Mouse (Mus musculus): ENCODE measurements at regions not wholly inside any gene's neighbourhood (a gene's known extent, or its start where the extent isn't known, plus 50 kb on each side); places are given as distances from the start of the nearest gene placed in this dataset.

DNA sequence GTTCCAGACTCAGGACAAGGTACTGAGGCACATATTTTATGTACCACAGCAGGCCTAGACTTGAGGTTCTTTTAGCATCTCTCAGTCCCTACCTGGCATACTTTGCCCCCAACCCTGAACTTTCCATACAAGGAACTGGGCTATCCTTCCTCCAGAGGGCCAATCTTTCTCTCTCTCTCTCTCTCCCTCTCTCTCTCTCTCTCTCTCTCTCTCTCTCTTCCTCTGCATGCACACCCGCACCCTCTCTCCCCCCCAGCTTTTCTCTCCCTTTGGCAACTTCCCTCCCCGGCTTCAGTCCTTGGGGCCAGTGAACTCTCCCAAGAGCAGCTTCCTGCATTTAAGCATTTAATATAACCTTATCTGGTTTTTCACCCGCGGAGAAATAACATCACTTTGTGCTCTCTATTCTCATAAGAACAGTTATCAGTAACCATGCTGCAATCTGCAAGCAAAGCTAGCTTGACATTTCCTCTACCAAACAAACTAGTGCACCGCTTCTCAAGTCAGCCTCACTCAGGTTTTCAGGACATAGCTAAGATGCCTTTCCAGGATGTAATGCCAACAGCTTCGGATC, 53.3 kb upstream of the Eif4g2 start:
- no peak for TF ChIP-seq CTCF (IDR thresholded peaks at IDR 0.05; ENCODE audit: low read depth, low read length)
- TF ChIP-seq TAL1 (conservative IDR thresholded peaks at IDR 0.05; ENCODE audit: low read depth, low read length) = no peak

Data from G1E (cell line).